Mouse (Mus musculus) intestine, embryonic 16.5 days (tissue): Measurements from ENCODE around the gene B3gnt3. TPM values are rescaled to one million over a fixed set of nuclear protein-coding genes. Genes with fewer than 3 reads are reported as not detected.

ENCODE experiments used
- ATAC-seq: fragments of 200-750 bp; cut with Nextera tagmentation; 2 replicates; pipeline ENCODE4 v1.8.0; 2017; ENCODE audit warnings: moderate TSS enrichment, moderate library complexity
- H3K27ac ChIP-seq: fragments of 300-500 bp; sonication (generic); 2 replicates; pipeline ENCODE4 v1.5.1; 2014; ENCODE audit warnings: mild to moderate bottlenecking, low read length
- H3K27me3 ChIP-seq: fragments of 300-500 bp; sonication (generic); replicated peaks from 2 replicates; pipeline ENCODE4 v1.6.1; 2014; ENCODE audit warnings: low read length, control low read depth, mixed read lengths; ENCODE audit not compliant: control insufficient read depth, insufficient read depth
- H3K36me3 ChIP-seq: fragments of 300-500 bp; sonication (generic); 2 replicates; pipeline ENCODE4 v1.6.1; 2014; ENCODE audit warnings: low read length, control low read depth; ENCODE audit not compliant: control insufficient read depth, insufficient read depth
- H3K4me1 ChIP-seq: fragments of 300-500 bp; sonication (generic); 2 replicates; pipeline ENCODE4 v1.6.1; 2014; ENCODE audit warnings: low read length, control low read depth, mixed read lengths; ENCODE audit not compliant: control insufficient read depth, insufficient read depth
- H3K4me2 ChIP-seq: fragments of 300-500 bp; sonication (generic); 2 replicates; pipeline ENCODE4 v1.6.1; 2014; ENCODE audit warnings: low read depth, low read length, control low read depth
- H3K4me3 ChIP-seq: fragments of 300-500 bp; sonication (generic); 2 replicates; pipeline ENCODE4 v1.5.1; 2014; ENCODE audit warnings: mild to moderate bottlenecking, low read length
- H3K9ac ChIP-seq: fragments of 300-500 bp; sonication (generic); 2 replicates; pipeline ENCODE4 v1.6.1; 2014; ENCODE audit warnings: low read depth, low read length
- H3K9me3 ChIP-seq: fragments of 300-500 bp; sonication (generic); 2 replicates; pipeline ENCODE4 v1.6.1; 2016; ENCODE audit warnings: low read length, control low read depth; ENCODE audit not compliant: control insufficient read depth
- WGBS: fragments of 180-500 bp; shearing (Covaris S2); extraction: QIAGEN DNeasy Blood & Tissue Kit; methylation state at CpG from one replicate; pipeline ENCODE4 v1.1.7; 2014; 5-methylcytosine and 5-hydroxymethylcytosine counted together
- polyA plus RNA-seq: library from polyadenylated mRNA; unstranded; fragments of >200 nt; fragmentation: Nextera tagmentation; extraction: Ambion mirVana; gene quantifications from 2 replicates; pipeline ENCODE4 v1.2.1, GENCODE M21; 2015

Gene B3gnt3
- polyA plus RNA-seq, 1 experiment from 2014 or later, result 20.9 TPM

DNA sequence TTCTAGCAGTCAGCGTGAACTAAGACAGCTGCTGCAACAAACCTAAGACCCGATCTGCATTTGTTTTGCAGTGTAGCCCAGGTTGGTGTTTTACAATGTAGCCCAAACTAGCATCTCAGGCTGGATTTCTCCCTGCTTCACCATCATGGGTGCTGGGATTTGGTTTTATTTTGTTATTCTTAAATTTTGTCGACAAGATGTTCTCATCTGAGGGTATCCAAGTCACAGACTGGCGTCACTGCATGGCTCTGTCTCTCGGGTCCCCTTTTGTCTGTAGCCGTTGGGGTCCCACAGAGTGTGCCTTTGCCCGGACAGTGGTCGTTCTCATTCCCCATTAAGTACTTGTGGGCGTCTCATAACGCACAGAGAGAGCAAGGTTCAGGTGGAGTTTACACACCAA lies 16.9 kb downstream of the B3gnt3 start:
- Histone ChIP-seq H3K9ac (no peak overlapping the region), H3K4me3 (no peak overlapping the region), H3K27me3 (peaks cover 89% of the 10 kb centered on the region), H3K4me2 (no peak overlapping the region), H3K4me1 (peaks cover 23% of the 10 kb centered on the region), H3K9me3 (no peaks in the 10 kb centered on the region), H3K27ac (no peak overlapping the region), H3K36me3 (no peaks in the 10 kb centered on the region)
- no peak for ATAC-seq
- 28% methylated on average over 10 of the region's 10 CpGs for WGBS

DNA sequence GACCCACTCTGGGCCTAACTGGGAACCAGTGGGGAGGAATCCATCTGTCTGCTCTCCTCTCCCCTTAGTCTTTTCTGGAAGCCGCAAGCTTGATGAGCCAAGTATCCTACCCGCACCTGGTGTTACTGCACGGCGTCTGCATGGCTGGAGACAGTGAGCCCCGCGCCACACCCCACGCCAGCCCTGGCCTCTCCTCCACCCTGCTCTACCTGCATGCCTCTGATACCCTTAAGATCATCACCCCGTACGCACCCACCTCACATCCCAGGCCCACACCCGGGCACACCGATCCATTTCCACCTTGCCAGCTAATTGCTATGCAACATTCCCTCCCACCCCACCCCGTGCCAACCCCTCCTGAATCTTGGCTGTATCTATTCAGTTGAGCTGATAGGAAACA lies 18.8 kb downstream of the B3gnt3 start:
- H3K4me3 ChIP-seq, result no peak overlapping the region
- no peaks in the 10 kb centered on the region for H3K36me3 ChIP-seq
- H3K4me2 ChIP-seq, result no peak overlapping the region
- ATAC-seq, result no peak
- H3K9me3 ChIP-seq, result no peaks in the 10 kb centered on the region
- H3K4me1 ChIP-seq, result peaks cover 29% of the 10 kb centered on the region
- no peak overlapping the region for H3K27ac ChIP-seq
- WGBS, result 62% methylated on average over 12 of the region's 12 CpGs
- H3K9ac ChIP-seq, result no peak overlapping the region
- H3K27me3 ChIP-seq, result peaks cover 72% of the 10 kb centered on the region

DNA sequence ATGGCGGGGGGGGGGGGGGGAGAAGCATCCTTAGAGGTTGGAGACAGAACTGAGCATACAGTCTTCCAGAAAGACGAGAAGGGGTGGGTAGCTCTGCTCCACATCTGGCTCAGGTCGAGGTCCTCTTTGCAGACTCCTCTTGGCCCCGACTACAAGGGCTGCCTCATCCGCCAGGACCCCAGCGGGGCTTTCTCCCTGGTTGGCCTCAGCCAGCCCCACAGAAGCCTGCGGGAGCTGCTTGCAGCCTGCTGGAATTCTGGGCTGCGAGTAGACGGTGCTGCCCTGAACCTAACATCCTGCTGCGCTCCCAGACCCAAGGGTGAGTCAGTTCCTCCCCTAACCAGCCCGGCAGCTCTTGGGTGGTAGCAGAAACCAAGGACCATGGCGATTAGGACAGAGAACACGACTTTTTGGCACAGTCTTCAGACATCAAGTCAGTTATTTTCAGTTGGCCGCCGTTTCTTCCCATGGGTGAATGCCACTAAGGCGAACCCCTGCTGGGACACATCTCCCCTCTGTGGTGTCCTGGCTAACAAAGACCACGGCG lies 20.1 kb downstream of the B3gnt3 start:
- no peak overlapping the region for H3K27ac ChIP-seq
- H3K4me3 ChIP-seq, result no peak overlapping the region
- H3K27me3 ChIP-seq, result peaks cover 59% of the 10 kb centered on the region
- no peak for ATAC-seq
- H3K4me1 ChIP-seq, result peaks cover 27% of the 10 kb centered on the region
- H3K9me3 ChIP-seq, result no peaks in the 10 kb centered on the region
- H3K4me2 ChIP-seq, result no peak overlapping the region
- no peaks in the 10 kb centered on the region for H3K36me3 ChIP-seq
- 21% methylated on average over 18 of the region's 18 CpGs for WGBS
- H3K9ac ChIP-seq, result no peak overlapping the region

GRCm38 (mm10) chr8:71680471-71680870 lies 21.1 kb downstream of the B3gnt3 start:
- Histone ChIP-seq H3K4me1 (peaks cover 22% of the 10 kb centered on the region), H3K9me3 (no peaks in the 10 kb centered on the region), H3K27ac (no peak overlapping the region), H3K27me3 (peaks cover 49% of the 10 kb centered on the region), H3K36me3 (no peaks in the 10 kb centered on the region), H3K4me3 (no peak overlapping the region), H3K4me2 (0 out of 2 replicates have a peak overlapping the region, but pooled peaks have one; percentile 9), H3K9ac (no peak overlapping the region)
- 16% methylated on average over 21 of the region's 21 CpGs for WGBS
- ATAC-seq, result no peak

- Histone ChIP-seq H3K4me2 (peak overlapping the region; percentile 59), H3K4me1 (peaks cover 21% of the 10 kb centered on the region), H3K9me3 (no peaks in the 10 kb centered on the region), H3K4me3 (peak overlapping the region; percentile 33), H3K36me3 (no peaks in the 10 kb centered on the region), H3K27me3 (peaks cover 41% of the 10 kb centered on the region), H3K9ac (peak overlapping the region; percentile 54), H3K27ac (no peak overlapping the region)
- 9% methylated on average over 46 of the region's 46 CpGs for WGBS
- no peak; the same call in 1 of the 2 replicates for ATAC-seq
Measured at GRCm38 (mm10) chr8:71679550-71680168, 21.9 kb downstream of the B3gnt3 start.

- no peak for ATAC-seq
- Histone ChIP-seq H3K4me2 (peak overlapping the region; percentile 59), H3K9ac (peak overlapping the region; percentile 54), H3K27ac (no peak overlapping the region), H3K27me3 (peaks cover 36% of the 10 kb centered on the region), H3K4me1 (peaks cover 21% of the 10 kb centered on the region), H3K9me3 (no peaks in the 10 kb centered on the region), H3K36me3 (no peaks in the 10 kb centered on the region), H3K4me3 (peak overlapping the region; percentile 33)
- WGBS, result 32% methylated on average over 16 of the region's 16 CpGs
Measured at GRCm38 (mm10) chr8:71679116-71679515, 22.5 kb downstream of the B3gnt3 start.

DNA sequence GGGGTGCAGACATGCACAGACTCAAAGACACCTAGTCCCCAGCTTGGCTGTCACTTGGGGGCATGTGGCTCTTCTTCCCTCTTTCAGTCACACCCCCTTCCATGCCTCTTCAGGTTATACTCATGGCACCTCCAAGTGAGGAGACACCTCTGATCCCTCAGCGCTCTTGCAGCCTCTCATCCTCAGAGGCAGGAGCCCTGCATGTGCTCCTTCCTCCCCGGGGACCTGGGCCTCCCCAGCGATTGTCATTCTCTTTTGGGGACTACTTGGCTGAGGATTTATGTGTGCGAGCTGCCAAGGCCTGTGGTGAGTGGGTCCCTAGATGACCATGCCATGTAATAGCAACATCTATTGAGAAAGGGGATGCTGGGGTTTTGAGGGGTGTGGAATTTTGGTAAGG lies 23.4 kb downstream of the B3gnt3 start:
- 68% methylated on average over 4 of the region's 4 CpGs for WGBS
- H3K27me3 ChIP-seq, result peaks cover 27% of the 10 kb centered on the region
- no peak overlapping the region for H3K4me3 ChIP-seq
- no peak overlapping the region for H3K4me2 ChIP-seq
- no peaks in the 10 kb centered on the region for H3K36me3 ChIP-seq
- no peak for ATAC-seq
- H3K9me3 ChIP-seq, result no peaks in the 10 kb centered on the region
- H3K4me1 ChIP-seq, result peaks cover 21% of the 10 kb centered on the region
- no peak overlapping the region for H3K9ac ChIP-seq
- no peak overlapping the region for H3K27ac ChIP-seq

DNA sequence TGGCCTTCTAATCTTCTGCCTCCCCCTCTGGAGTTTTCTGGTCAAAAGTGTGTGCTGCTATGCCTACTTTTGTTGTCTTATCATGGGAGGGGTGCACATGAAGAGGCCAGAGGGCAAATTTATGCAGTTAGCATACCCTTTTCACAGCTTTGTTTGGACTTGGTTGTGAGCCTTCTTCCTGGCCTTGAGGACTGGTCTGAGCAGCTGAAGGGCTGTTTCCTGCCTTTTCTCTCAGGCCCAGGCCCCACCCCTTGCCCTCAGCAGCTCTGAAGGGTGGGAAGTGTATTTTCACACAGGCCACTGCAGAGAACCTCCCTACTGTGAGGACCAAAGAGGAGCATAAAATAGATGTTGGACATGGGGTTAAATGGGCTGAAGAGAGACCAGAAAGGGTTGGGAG lies 24.0 kb downstream of the B3gnt3 start:
- Histone ChIP-seq H3K27ac (no peak overlapping the region), H3K9ac (0 out of 2 replicates have a peak overlapping the region, but pooled peaks have one; percentile 24), H3K27me3 (peaks cover 20% of the 10 kb centered on the region), H3K9me3 (no peaks in the 10 kb centered on the region), H3K4me2 (peak overlapping the region; percentile 84; the same call in 1 of the 2 replicates), H3K4me1 (peaks cover 21% of the 10 kb centered on the region), H3K36me3 (no peaks in the 10 kb centered on the region), H3K4me3 (no peak overlapping the region)
- no peak for ATAC-seq

GRCm38 (mm10) chr8:71676803-71677202 lies 24.8 kb downstream of the B3gnt3 start:
- peak overlapping the region; percentile 79 for H3K4me3 ChIP-seq
- peaks cover 25% of the 10 kb centered on the region for H3K4me1 ChIP-seq
- peak overlapping the region; percentile 88 for H3K9ac ChIP-seq
- peaks cover 14% of the 10 kb centered on the region for H3K27me3 ChIP-seq
- H3K4me2 ChIP-seq, result peak overlapping the region; percentile 84
- H3K36me3 ChIP-seq, result no peaks in the 10 kb centered on the region
- no peaks in the 10 kb centered on the region for H3K9me3 ChIP-seq
- no peak for ATAC-seq
- 57% methylated on average over 9 of the region's 9 CpGs for WGBS
- H3K27ac ChIP-seq, result peak overlapping the region; percentile 87
